Mouse (Mus musculus): ENCODE data around the gene G0s2. TPM values are rescaled to one million over a fixed set of nuclear protein-coding genes. Genes with fewer than 3 reads are reported as not detected.

G0s2 gene
- total RNA-seq (2023) = 100 to 1,000 TPM; 180 to 214 TPM

DNA sequence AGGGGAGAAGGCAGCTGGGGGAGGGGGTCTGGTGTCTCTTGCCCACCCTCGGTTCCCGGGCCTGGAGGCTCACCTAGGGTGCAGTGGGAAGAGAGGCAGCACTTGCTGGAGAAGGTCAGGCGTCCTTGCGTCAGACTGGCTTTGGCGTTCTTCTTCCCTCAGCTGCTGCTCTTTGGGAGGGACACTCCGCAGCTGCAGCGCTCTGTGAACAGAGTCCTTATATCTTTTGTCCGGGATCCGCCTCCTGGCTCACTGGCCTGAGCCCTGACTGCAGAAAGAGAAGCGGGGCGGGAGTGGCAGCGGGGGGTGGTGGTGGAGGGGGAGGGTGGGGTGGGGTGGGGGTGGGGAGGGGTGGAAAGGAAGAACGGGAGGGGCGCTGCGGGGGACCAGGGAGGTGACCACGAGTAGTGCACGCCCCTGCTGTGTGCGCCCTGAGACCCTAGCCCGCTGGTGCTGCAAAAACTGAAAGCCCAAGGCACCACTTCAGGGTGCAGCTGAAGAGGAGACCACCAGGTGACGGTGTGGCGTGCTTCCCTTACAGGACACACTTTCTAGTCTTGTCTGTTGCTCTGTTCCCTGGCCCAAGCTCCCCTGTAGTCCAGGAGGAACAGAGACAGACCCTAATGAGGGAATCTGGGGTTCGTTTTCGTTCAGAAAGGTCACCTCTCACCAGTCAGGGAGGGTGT, at the start of gene G0s2:
Gene G0s2 (minus strand): TSS at position 302 of the 686 bp plus-strand sequence.

GRCm38 (mm10) chr1:193263955-193264598, 8.9 kb downstream of the G0s2 start, which contains the start of gene Hsd11b1:
Gene Hsd11b1 (minus strand): TSS chr1:193264075.

Other genes starting within 250 kb of the G0s2 start
- gene Syt14, start 237.4 kb downstream of the G0s2 start, total RNA-seq (2023) = not detected
- gene Diexf, start 142.9 kb downstream of the G0s2 start, total RNA-seq (2023) = 10 to 100 TPM in 1 of 2 experiments, 1 to 10 TPM in 1; 8.3 to 10.7 TPM
- gene Irf6, start 120.1 kb downstream of the G0s2 start, total RNA-seq (2023) = not detected
- gene A130010J15Rik, start 105.2 kb downstream of the G0s2 start, total RNA-seq (2023) = 1 to 10 TPM; 2.3 to 2.4 TPM
- gene Traf3ip3, start 71.5 kb downstream of the G0s2 start, total RNA-seq (2023) = 100 to 1,000 TPM; 151 to 169 TPM
- 10 to 100 TPM; 15.7 to 16.2 TPM for gene Lamb3, start 65.5 kb downstream of the G0s2 start, total RNA-seq (2023)
- gene Hsd11b1, start 9.1 kb downstream of the G0s2 start, total RNA-seq (2023) = 100 to 1,000 TPM in 1 of 2 experiments, 10 to 100 TPM in 1; 92.4 to 102 TPM
- not detected for gene Camk1g, start 97.1 kb upstream of the G0s2 start, total RNA-seq (2023)

All from neutrophil, adult 83 days (primary cell).